16 mouse cellular contexts compared by ENCODE assay signal in genomic region chr4:151483977-151484313, GRCm38 (mm10).
DNase-seq lines count a peak whose midpoint lies in the region; ATAC-seq and TF ChIP-seq lines count a peak whose summit lies in the region.
"Had no signal": no experiment of that assay in that cellular context is flagged by ENCODE, and none has a peak within 500 bp of the region (broad histone marks: within the 10 kb centered on the region; RNA-seq: fewer than 3 reads in every experiment).

No protein-coding gene starts in this region.

- H3K27me3 ChIP-seq in embryonic facial prominence, embryonic 12.5 days, result peaks cover 14% of the 10 kb centered on the region
- peaks cover 18% of the 10 kb centered on the region for H3K27me3 ChIP-seq in embryonic facial prominence, embryonic 10.5 days (replicated peaks; ENCODE audit: low read depth, poor library complexity, severe bottlenecking)
- no peaks in the 10 kb centered on the region for H3K27me3 ChIP-seq in midbrain, embryonic 11.5 days (ENCODE audit: control insufficient read depth, insufficient read depth, low read length)
- peaks cover 18% of the 10 kb centered on the region for H3K27me3 ChIP-seq in midbrain, embryonic 10.5 days (ENCODE audit: low read depth, poor library complexity, severe bottlenecking)
- H3K27me3 ChIP-seq in midbrain, embryonic 12.5 days, result peaks cover 24% of the 10 kb centered on the region
- no peaks in the 10 kb centered on the region for H3K27me3 ChIP-seq in neural tube, embryonic 15.5 days (replicated peaks)
- no peaks in the 10 kb centered on the region for H3K27me3 ChIP-seq in intestine, embryonic 15.5 days (replicated peaks)

- no peaks in the 10 kb centered on the region for H3K4me1 ChIP-seq in embryonic facial prominence, embryonic 12.5 days
- H3K4me1 ChIP-seq in embryonic facial prominence, embryonic 10.5 days, result peaks cover 12% of the 10 kb centered on the region
- peaks cover 3% of the 10 kb centered on the region for H3K4me1 ChIP-seq in midbrain, embryonic 11.5 days (ENCODE audit: control insufficient read depth, insufficient read depth, low read length)
- H3K4me1 ChIP-seq in midbrain, embryonic 10.5 days, result peaks cover 22% of the 10 kb centered on the region
- peaks cover 6% of the 10 kb centered on the region for H3K4me1 ChIP-seq in midbrain, embryonic 12.5 days
- H3K4me1 ChIP-seq in neural tube, embryonic 15.5 days, result peaks cover 13% of the 10 kb centered on the region
- H3K4me1 ChIP-seq in intestine, embryonic 15.5 days (replicated peaks), result no peaks in the 10 kb centered on the region
- H3K4me1 ChIP-seq: limb, embryonic 13.5 days had no signal

- H3K9me3 ChIP-seq in embryonic facial prominence, embryonic 12.5 days, result no peaks in the 10 kb centered on the region
- H3K9me3 ChIP-seq in embryonic facial prominence, embryonic 10.5 days, result 0 out of 2 replicates have a peak, but pooled peaks cover 5% of the 10 kb centered on the region
- H3K9me3 ChIP-seq in midbrain, embryonic 11.5 days (ENCODE audit: control insufficient read depth, low read length), result no peaks in the 10 kb centered on the region
- no peaks in the 10 kb centered on the region; the same call in 1 of the 2 replicates for H3K9me3 ChIP-seq in midbrain, embryonic 10.5 days (replicated peaks)
- no peaks in the 10 kb centered on the region for H3K9me3 ChIP-seq in midbrain, embryonic 12.5 days
- no peaks in the 10 kb centered on the region for H3K9me3 ChIP-seq in neural tube, embryonic 15.5 days (replicated peaks)
- H3K9me3 ChIP-seq in intestine, embryonic 15.5 days, result no peaks in the 10 kb centered on the region
- H3K9me3 ChIP-seq: limb, embryonic 13.5 days had no signal

- ATAC-seq in embryonic facial prominence, embryonic 12.5 days (ENCODE audit: insufficient number of reproducible peaks, insufficient read depth, low FRiP score, low TSS enrichment), result peak; percentile 22; the same call in 1 of the 2 replicates
- ATAC-seq in midbrain, embryonic 11.5 days (ENCODE audit: low FRiP score), result peak; percentile 5; the same call in 1 of the 2 replicates
- 0 out of 2 replicates have a peak, but pooled peaks have one; percentile 30 for ATAC-seq in midbrain, embryonic 12.5 days (ENCODE audit: low FRiP score, low read depth)
- ATAC-seq in neural tube, embryonic 15.5 days (ENCODE audit: low FRiP score), result peak; percentile 36; the same call in 1 of the 2 replicates
- ATAC-seq in intestine, embryonic 15.5 days, result no peak
- ATAC-seq: inflammation-experienced regulatory T-cells, adult 6 months had no signal

- no peak for TF ChIP-seq CTCF in left cerebral cortex, adult 2 months (IDR thresholded peaks at IDR 0.05)

- no peak overlapping the region for H3K9ac ChIP-seq in embryonic facial prominence, embryonic 12.5 days
- H3K9ac ChIP-seq in midbrain, embryonic 11.5 days (ENCODE audit: low read length), result no peak overlapping the region
- H3K9ac ChIP-seq in midbrain, embryonic 12.5 days (replicated peaks), result no peak overlapping the region
- no peak overlapping the region for H3K9ac ChIP-seq in neural tube, embryonic 15.5 days (replicated peaks)
- H3K9ac ChIP-seq in intestine, embryonic 15.5 days, result no peak overlapping the region
- H3K9ac ChIP-seq: embryonic facial prominence, embryonic 13.5 days; limb, embryonic 13.5 days; liver, embryonic 14.5 days had no signal

- H3K27ac ChIP-seq in embryonic facial prominence, embryonic 12.5 days, result no peak overlapping the region
- no peak overlapping the region for H3K27ac ChIP-seq in embryonic facial prominence, embryonic 10.5 days (replicated peaks)
- H3K27ac ChIP-seq in midbrain, embryonic 11.5 days (ENCODE audit: low read depth, low read length), result no peak overlapping the region
- H3K27ac ChIP-seq in midbrain, embryonic 10.5 days (replicated peaks), result no peak overlapping the region
- H3K27ac ChIP-seq in midbrain, embryonic 12.5 days (replicated peaks), result 0 out of 2 replicates have a peak overlapping the region, but pooled peaks have one; percentile 7
- peak overlapping the region; percentile 49 for H3K27ac ChIP-seq in neural tube, embryonic 15.5 days (replicated peaks)
- H3K27ac ChIP-seq in left cerebral cortex, adult 2 months, result no peak overlapping the region
- no peak overlapping the region for H3K27ac ChIP-seq in intestine, embryonic 15.5 days
- H3K27ac ChIP-seq: embryonic facial prominence, embryonic 13.5 days; gastrocnemius, adult 2 months; limb, embryonic 13.5 days; liver, embryonic 14.5 days; macrophage had no signal

- no peaks in the 10 kb centered on the region for H3K36me3 ChIP-seq in embryonic facial prominence, embryonic 12.5 days
- H3K36me3 ChIP-seq in embryonic facial prominence, embryonic 10.5 days (replicated peaks), result no peaks in the 10 kb centered on the region
- H3K36me3 ChIP-seq in midbrain, embryonic 11.5 days (ENCODE audit: control insufficient read depth, insufficient read depth, low read length), result no peaks in the 10 kb centered on the region
- no peaks in the 10 kb centered on the region for H3K36me3 ChIP-seq in midbrain, embryonic 10.5 days
- no peaks in the 10 kb centered on the region for H3K36me3 ChIP-seq in midbrain, embryonic 12.5 days
- no peaks in the 10 kb centered on the region for H3K36me3 ChIP-seq in neural tube, embryonic 15.5 days
- no peaks in the 10 kb centered on the region for H3K36me3 ChIP-seq in intestine, embryonic 15.5 days
- H3K36me3 ChIP-seq: embryonic facial prominence, embryonic 13.5 days; limb, embryonic 13.5 days had no signal

- no peak overlapping the region for H3K4me3 ChIP-seq in embryonic facial prominence, embryonic 12.5 days
- H3K4me3 ChIP-seq in embryonic facial prominence, embryonic 10.5 days, result no peak overlapping the region
- no peak overlapping the region for H3K4me3 ChIP-seq in midbrain, embryonic 11.5 days (ENCODE audit: low read depth, low read length)
- H3K4me3 ChIP-seq in midbrain, embryonic 10.5 days, result no peak overlapping the region
- H3K4me3 ChIP-seq in midbrain, embryonic 12.5 days, result no peak overlapping the region
- no peak overlapping the region for H3K4me3 ChIP-seq in neural tube, embryonic 15.5 days (replicated peaks)
- no peak overlapping the region for H3K4me3 ChIP-seq in left cerebral cortex, adult 2 months
- no peak overlapping the region for H3K4me3 ChIP-seq in intestine, embryonic 15.5 days (replicated peaks)
- H3K4me3 ChIP-seq: embryonic facial prominence, embryonic 13.5 days; gastrocnemius, adult 2 months; limb, embryonic 13.5 days had no signal

- no peak for DNase-seq in embryonic facial prominence, embryonic 10.5 days (ENCODE audit: low spot score)
- DNase-seq in midbrain, embryonic 11.5 days (ENCODE audit: low spot score, missing footprints), result no peak
- no peak for DNase-seq in midbrain, embryonic 10.5 days (ENCODE audit: low spot score)
- DNase-seq in left cerebral cortex, adult 2 months (ENCODE audit: extremely low spot score in 1 of 2, low spot score in 2 of 2), result no peak
- DNase-seq: spleen, adult 18-20 months had no signal

- intact Hi-C loops in left cerebral cortex, adult 2 months (cut with DNase I), result loop anchor here (1.0 to 5.0 kb wide), 2 partner anchors 147 to 370 kb away; no protein-coding TSS in a partner anchor

- 51% methylated on average over 8 of the region's 8 CpGs for WGBS in embryonic facial prominence, embryonic 12.5 days
- WGBS in embryonic facial prominence, embryonic 10.5 days, result 46% methylated on average over 8 of the region's 8 CpGs
- WGBS in midbrain, embryonic 11.5 days, result 63% methylated on average over 8 of the region's 8 CpGs
- WGBS in midbrain, embryonic 10.5 days, result 68% methylated on average over 8 of the region's 8 CpGs
- 56% methylated on average over 8 of the region's 8 CpGs for WGBS in midbrain, embryonic 12.5 days
- 62% methylated on average over 8 of the region's 8 CpGs for WGBS in neural tube, embryonic 15.5 days
- 59% methylated on average over 8 of the region's 8 CpGs for WGBS in intestine, embryonic 15.5 days

- H3K4me2 ChIP-seq in embryonic facial prominence, embryonic 12.5 days (replicated peaks), result no peak overlapping the region
- H3K4me2 ChIP-seq in midbrain, embryonic 11.5 days, result no peak overlapping the region
- H3K4me2 ChIP-seq in midbrain, embryonic 12.5 days (replicated peaks), result 0 out of 2 replicates have a peak overlapping the region, but pooled peaks have one; percentile 4
- H3K4me2 ChIP-seq in neural tube, embryonic 15.5 days, result no peak overlapping the region
- H3K4me2 ChIP-seq in intestine, embryonic 15.5 days (replicated peaks), result no peak overlapping the region
- H3K4me2 ChIP-seq: embryonic facial prominence, embryonic 13.5 days; heart, embryonic 11.5 days; limb, embryonic 13.5 days had no signal

Comparison
In these comparisons a context has a peak if more than half of its experiments do, and no peak if none do; other contexts are left out.
1. H3K27ac ChIP-seq: peak in midbrain, embryonic 12.5 days (single experiment) and neural tube, embryonic 15.5 days (single experiment); none in embryonic facial prominence, embryonic 12.5 days (single experiment), embryonic facial prominence, embryonic 10.5 days (single experiment), midbrain, embryonic 11.5 days (single experiment), midbrain, embryonic 10.5 days (single experiment), left cerebral cortex, adult 2 months (single experiment) and intestine, embryonic 15.5 days (single experiment).